Mouse (Mus musculus) embryonic fibroblast, embryonic 13.5 days (primary cell): ENCODE data around the gene Znfx1.

Source experiments
- CTCF ChIP-seq: IDR thresholded peaks from 2 replicates; pipeline ENCODE4 v1.5.1; 2011; ENCODE audit warnings: mild to moderate bottlenecking, control low read depth, low read length, moderate library complexity, borderline replicate concordance; ENCODE audit not compliant: insufficient read depth
- POLR2A ChIP-seq: IDR thresholded peaks from 2 replicates; pipeline ENCODE4 v1.6.1; 2011; ENCODE audit warnings: low read depth, mild to moderate bottlenecking, control low read depth, low read length, moderate library complexity

- TF ChIP-seq POLR2A (no peak), CTCF (no peak)
Measured at GRCm38 (mm10) chr2:167060360-167060759, 2.5 kb downstream of the Znfx1 start.
